Mouse (Mus musculus) Patski (cell line): ENCODE results near the gene Masp1. TPM values are rescaled to one million over a fixed set of nuclear protein-coding genes. Genes with fewer than 3 reads are reported as not detected.
A peak's percentile ranks its signal among the peaks of the same experiment; 100 is the strongest.

Experiments
- ATAC-seq: fragments of 100-300 bp; one replicate; pipeline ENCODE4 v1.8.0; 2021
- CTCF ChIA-PET: fragments of 350-600 bp; sonication (Branson Sonifier 250); formaldehyde crosslinking; loops from one replicate; lab custom pipeline; 2022; ENCODE audit warnings: inconsistent platforms; lab: Charles Lee
- POLR2A ChIA-PET: fragments of 350-600 bp; sonication (Branson Sonifier 250); formaldehyde crosslinking; loops from one replicate; lab custom pipeline; 2022; ENCODE audit warnings: antibody characterized with exemption, inconsistent platforms; lab: Charles Lee
- DNase-seq: peaks from one replicate; pipeline ENCODE4 v3.0.0-alpha.2; 2011; ENCODE audit warnings: low read depth, low spot score
- H3K27me3 ChIP-seq: fragments of 371-371 bp; one replicate; pipeline ENCODE4 v1.5.1; 2021
- CTCF ChIP-seq: fragments of 100-300 bp; IDR thresholded peaks from one replicate; pipeline ENCODE4 v1.5.1; 2021
- in situ Hi-C: fragments of 300-500 bp; cut with MboI; formaldehyde crosslinking; loops from 3 replicates; pipeline ENCODE4 v1.11.1; 2018; ENCODE audit warnings: low pct_unique_long_range_greater_than_20kb, mixed read lengths
- polyA plus RNA-seq: library from polyadenylated mRNA; unstranded; gene quantifications from one replicate; pipeline ENCODE4 v1.2.3, GENCODE M21; 2021

Masp1 gene
- polyA plus RNA-seq, 1 experiment from 2014 or later, result 81.4 TPM

GRCm38 (mm10) chr16:23416657-23417293 lies 103.8 kb downstream of the Masp1 start:
- ATAC-seq (no peak), DNase-seq (no peak)
- H3K27me3 ChIP-seq, result no peaks in the 10 kb centered on the region
- POLR2A ChIA-PET, result no interaction called here
- TF ChIP-seq CTCF, result no peak
- CTCF ChIA-PET, result no interaction called here
- in situ Hi-C loops, result no loop called here

GRCm38 (mm10) chr16:23416261-23416656 lies 104.4 kb downstream of the Masp1 start:
- POLR2A ChIA-PET, result no interaction called here
- ATAC-seq (no peak), DNase-seq (no peak)
- in situ Hi-C loops, result no loop called here
- no peak for TF ChIP-seq CTCF
- no peaks in the 10 kb centered on the region for H3K27me3 ChIP-seq
- CTCF ChIA-PET, result no interaction called here

- TF ChIP-seq CTCF, result no peak
- ChIA-PET CTCF (no interaction called here), POLR2A (no interaction called here)
- in situ Hi-C loops, result no loop called here
- DNase-seq (no peak), ATAC-seq (no peak)
- H3K27me3 ChIP-seq, result no peaks in the 10 kb centered on the region
Observed at GRCm38 (mm10) chr16:23412930-23413329, 107.7 kb downstream of the Masp1 start.

GRCm38 (mm10) chr16:23403008-23403755 lies 117.4 kb downstream of the Masp1 start:
- POLR2A ChIA-PET, result no interaction called here
- peak; percentile 77 for TF ChIP-seq CTCF
- no peaks in the 10 kb centered on the region for H3K27me3 ChIP-seq
- ATAC-seq, result peak; percentile 93
- DNase-seq, result peak; percentile 87
- CTCF ChIA-PET, result interaction anchor here (0.6 to 2.4 kb wide), 17 partner anchors 21 to 276 kb away, joined by 3 to 9 read pairs (median 4); partner anchors contain the start of genes Rfc4 and St6gal1
- in situ Hi-C loops, result loop anchor here (5.0 kb wide), 2 partner anchors 176 to 251 kb away; no protein-coding TSS in a partner anchor

GRCm38 (mm10) chr16:23401959-23402358 lies 118.7 kb downstream of the Masp1 start:
- CTCF ChIA-PET, result interaction anchor here (1.6 to 2.4 kb wide), 3 partner anchors 70 to 250 kb away, joined by 3 to 9 read pairs (median 5); no protein-coding TSS in a partner anchor
- in situ Hi-C loops, result loop anchor here (5.0 kb wide), 2 partner anchors 175 to 250 kb away; no protein-coding TSS in a partner anchor
- TF ChIP-seq CTCF, result no peak
- no peak for ATAC-seq
- POLR2A ChIA-PET, result no interaction called here
- DNase-seq, result no peak
- H3K27me3 ChIP-seq, result no peaks in the 10 kb centered on the region

GRCm38 (mm10) chr16:23401463-23401862 lies 119.2 kb downstream of the Masp1 start:
- ATAC-seq, result no peak
- no peaks in the 10 kb centered on the region for H3K27me3 ChIP-seq
- ChIA-PET POLR2A (no interaction called here), CTCF (interaction anchor here (1.6 to 2.4 kb wide), 3 partner anchors 70 to 250 kb away, joined by 3 to 9 read pairs (median 4); no protein-coding TSS in a partner anchor)
- in situ Hi-C loops, result loop anchor here (5.0 kb wide), 2 partner anchors 174 to 249 kb away; no protein-coding TSS in a partner anchor
- TF ChIP-seq CTCF, result no peak
- DNase-seq, result no peak

Other genes starting within 250 kb of the Masp1 start
- not detected for gene Rtp1, start 91.7 kb downstream of the Masp1 start, polyA plus RNA-seq
- 5.0 TPM for gene Rtp4, start 524 bp downstream of the Masp1 start, polyA plus RNA-seq